Mouse (Mus musculus): ENCODE measurements at regions not wholly inside any gene's neighbourhood (a gene's known extent, or its start where the extent isn't known, plus 50 kb on each side); places are given as distances from the start of the nearest gene placed in this dataset.

DNA sequence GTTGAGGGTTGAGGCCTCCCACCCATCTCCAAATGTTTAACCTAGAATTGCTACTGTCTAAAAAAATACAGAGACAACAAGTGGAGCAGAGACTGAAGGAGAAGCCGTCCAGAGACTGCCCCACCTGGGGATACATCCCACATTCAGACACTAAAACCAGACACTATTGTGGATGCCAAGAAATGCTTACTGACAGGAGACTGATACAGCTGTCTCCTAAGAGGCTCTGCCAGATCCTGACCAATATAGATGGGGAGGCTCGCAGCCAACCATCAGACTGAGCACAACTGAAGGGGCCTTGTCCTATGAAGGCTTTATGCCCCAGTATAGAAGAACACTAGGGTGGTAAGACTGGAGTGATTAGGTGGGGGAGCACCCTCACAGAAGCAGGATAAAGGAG is 652.5 kb downstream of the Actr3 start:
- TF ChIP-seq GATA1 (IDR thresholded peaks at IDR 0.05; ENCODE audit: borderline replicate concordance, low read length), result no peak
- no peak for TF ChIP-seq FLI1 (IDR thresholded peaks at IDR 0.05; ENCODE audit: low read length)
